Mouse (Mus musculus): Measurements from ENCODE around the gene Large2.

Large2 gene

DNA sequence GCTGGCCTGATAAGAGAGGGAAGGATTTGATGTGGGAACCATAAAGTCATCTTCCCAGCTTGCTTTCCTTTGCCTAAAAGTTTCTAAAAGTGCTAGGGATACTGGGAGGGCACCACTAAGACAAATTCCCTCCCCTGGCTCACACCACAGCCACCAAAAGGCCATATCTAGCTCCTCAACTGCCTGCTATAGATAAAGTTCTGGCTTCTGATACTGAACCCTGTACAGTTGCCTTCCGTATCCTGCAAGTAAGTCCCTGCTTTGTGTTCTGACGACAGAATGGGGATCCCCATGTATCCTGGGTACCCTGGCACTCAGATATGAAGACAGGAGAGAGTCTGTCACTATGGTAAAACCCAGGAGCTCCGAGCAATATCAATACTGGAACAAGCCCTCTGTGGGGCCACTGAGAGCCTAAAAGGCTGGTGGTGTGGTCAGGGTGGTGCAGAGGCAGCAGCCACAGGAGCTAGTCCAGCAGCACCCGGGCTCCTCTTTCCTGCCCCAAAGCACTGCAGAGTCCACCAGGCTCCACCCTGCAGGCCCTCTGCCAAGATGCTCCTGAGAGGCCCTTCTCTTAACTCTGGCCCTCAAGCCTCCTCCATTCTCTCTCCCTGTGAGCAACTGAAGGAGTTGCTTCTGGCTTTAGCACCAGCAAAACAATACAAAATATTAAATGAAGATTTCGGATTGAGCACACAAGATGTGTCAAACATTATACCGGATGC lies 15.7 kb upstream of the Large2 start:
- DNase-seq (ENCODE audit: low spot score): no peak

GRCm38 (mm10) chr2:92389645-92390044 lies 15.0 kb upstream of the Large2 start:
- no peak for DNase-seq (ENCODE audit: low spot score)

- DNase-seq (ENCODE audit: low spot score): no peak
Measured at GRCm38 (mm10) chr2:92388891-92389641, 14.4 kb upstream of the Large2 start.

DNA sequence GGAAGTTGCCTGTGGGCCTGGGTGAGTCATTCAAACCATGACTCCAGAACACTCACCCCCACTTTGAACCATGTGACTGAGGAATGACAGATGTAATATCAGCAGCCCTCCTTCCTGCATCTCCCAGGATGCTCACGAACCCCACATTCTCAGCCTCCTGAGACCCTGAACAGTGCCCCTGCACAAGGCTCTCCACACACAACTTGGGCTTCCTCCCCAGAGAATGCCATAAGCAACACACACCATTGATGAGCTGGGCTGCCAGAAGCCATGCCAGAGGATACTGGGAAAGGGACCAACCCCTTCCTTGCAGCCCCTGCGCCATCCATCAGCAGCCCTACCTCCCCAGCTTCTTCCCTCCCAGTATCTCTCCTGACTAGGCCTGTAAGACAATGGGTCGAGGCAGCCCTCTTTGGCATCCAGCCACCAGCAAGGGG lies 13.4 kb upstream of the Large2 start:
- DNase-seq (ENCODE audit: low spot score): no peak

GRCm38 (mm10) chr2:92387646-92388045 lies 13.0 kb upstream of the Large2 start:
- DNase-seq (ENCODE audit: low spot score): no peak

DNA sequence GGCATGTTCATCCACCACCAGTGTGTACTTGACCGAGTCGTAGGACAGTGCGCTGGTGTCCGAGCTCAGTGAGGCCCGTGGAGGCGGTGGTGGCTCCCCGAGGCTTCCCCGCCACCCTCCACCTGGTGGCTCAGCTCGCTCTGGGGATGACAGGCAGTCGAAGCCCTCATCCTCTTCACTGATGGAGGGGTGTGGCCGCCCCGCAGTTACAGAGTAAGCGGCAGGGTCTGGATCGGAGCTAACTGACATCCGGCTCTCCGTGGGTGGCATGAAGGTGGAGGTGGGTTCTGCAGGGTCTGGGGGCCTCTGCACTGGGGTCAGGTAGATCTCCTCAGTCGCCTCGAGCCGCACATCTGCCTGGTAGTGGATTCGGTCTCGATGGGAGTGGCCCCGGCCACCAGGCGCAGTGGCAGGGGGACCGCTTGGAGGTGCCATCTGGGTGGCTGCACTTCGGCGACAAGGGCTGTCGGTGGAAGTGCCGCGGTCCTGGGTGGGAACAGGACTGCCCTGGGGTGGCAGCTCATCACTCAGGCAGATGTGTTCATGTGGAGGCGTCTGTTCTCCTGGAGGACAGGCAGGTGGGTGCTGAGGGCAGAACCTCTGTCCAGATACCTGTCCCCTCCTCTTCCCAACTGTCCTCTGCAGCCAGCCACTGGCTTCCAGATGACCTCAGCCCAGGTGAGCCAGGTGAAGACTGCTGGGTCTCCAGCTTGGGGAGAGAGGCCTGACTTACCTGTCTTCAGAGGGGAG lies 12.3 kb upstream of the Large2 start:
- DNase-seq (ENCODE audit: low spot score): no peak

GRCm38 (mm10) chr2:92385113-92386051 lies 10.7 kb upstream of the Large2 start:
- no peak for DNase-seq (ENCODE audit: low spot score)

- no peak for DNase-seq (ENCODE audit: low spot score)
Measured at GRCm38 (mm10) chr2:92384101-92384500, 9.4 kb upstream of the Large2 start.

- DNase-seq (ENCODE audit: low spot score): no peak
Measured at GRCm38 (mm10) chr2:92382759-92383158, 8.1 kb upstream of the Large2 start.

DNA sequence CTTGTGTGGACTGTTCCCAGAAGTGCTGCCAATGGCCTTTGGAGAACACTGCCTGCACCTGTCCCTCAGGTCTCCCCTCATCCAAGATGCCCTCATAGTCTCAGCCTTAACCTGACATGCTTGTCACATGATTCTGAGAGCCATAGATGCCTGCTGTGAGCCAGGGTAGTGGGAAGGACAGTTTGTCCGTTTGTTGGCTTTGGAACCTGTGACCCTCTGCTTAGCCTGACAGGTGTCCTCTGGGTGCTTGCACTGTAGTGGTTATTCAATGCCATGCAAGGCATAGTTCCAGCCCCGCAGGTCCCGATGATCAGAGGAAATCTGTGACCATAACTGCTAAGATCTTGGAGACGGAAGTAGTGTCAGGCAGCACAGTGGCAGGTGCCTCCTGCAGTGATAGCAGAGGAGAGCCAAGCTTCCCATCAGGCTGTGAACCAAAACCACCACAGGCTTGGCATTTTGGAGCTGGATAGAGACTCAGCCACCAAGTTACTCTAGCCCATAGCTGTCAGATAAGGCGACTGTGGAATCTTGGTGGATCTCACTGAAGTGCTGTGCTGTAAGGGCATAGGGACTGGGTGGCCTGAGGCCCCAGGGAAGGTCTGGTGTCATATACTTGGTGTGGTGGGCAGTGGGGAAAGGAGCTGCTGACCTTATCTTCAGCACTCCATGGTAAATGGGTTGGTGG lies 7.4 kb upstream of the Large2 start, which contains the start of gene 1700029I15Rik:
Gene 1700029I15Rik, plus strand, starts transcription at position 638 of the 688 bp plus-strand sequence.
- no peak for DNase-seq (ENCODE audit: low spot score)

DNA sequence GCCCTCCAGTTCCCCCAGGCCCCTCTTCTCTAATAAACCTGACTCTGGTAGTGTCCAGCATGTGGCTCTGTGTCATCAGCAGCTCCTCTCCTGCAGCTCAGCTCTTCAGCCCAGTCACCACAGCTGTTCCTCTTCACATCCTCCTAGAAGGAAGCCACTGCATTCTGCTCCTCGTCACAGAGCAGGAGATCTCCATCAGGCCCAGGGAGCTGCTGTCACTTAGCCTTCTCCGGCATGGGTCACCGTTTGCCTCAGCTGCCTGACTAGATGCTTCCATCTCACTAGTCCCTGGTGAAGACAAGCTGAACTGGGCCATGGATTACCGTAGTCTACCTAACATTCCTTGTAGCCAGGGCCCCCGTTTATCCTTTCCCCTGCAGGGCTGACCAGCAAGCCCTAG lies 6.5 kb upstream of the Large2 start:
- no peak for DNase-seq (ENCODE audit: low spot score)

DNA sequence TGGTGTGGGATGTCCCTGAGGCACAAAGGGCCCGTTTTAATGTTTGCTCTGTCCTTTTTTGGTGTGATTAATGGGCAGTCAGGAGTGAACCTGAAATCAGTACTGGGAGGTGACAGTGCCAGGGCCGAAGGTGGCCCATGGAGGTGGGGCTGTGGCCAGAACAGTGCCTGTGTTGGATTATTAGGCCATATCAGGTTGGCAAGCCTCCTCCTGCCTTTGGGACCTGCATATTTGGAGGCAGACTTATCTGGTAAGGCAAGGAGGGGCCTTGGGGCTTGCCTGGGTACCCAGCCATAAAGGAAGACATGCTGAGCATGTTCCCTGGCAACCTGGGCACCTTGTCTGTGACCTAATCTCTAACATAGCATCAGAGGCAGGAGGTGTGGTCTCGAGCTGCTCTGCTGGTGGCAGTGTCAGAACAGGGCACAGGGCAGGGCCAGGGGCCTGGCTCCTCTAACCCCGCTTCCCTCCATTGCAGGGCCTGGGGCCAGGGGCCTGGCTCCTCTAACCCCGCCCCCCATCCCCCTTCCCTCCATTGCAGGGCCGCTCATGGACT lies 5.9 kb upstream of the Large2 start:
- no peak for DNase-seq (ENCODE audit: low spot score)

DNA sequence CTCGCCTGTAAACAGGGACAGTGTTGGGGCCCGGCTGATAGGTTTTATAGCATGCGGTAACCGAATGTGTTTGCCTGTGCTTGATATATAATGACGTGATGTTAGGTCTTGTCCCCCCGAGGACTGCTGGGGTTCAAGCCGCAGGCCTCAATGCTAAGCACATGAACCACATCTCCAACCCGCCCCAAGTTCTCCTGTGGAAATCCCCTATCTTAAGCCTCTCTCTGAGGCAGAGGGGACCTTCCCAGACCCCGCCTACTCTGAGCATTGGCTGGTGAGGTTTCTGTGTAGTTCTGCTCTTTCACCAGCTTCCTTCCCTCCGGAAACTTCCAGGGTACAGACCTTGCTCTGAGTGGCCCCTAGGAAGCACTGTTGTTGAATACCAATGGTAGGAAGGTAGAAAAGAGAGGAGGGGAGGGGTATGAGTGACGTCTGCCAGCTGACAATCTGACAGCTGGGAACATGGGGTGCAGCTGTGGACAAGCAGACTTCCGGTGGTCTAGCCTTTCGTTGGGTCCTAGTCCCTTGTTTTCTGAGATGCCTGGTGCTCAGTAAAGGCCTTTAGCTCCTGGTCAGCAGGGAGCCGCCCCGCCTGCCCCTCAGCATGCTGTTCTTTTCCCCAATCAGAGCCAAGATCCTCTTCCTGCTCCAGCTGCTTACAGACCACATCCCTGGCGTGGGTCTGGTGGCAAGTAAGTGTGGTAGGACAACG lies 5.3 kb upstream of the Large2 start:
- no peak for DNase-seq (ENCODE audit: low spot score)

- DNase-seq (ENCODE audit: low spot score): no peak
Measured at GRCm38 (mm10) chr2:92377320-92377719, 2.7 kb upstream of the Large2 start.

- no peak for DNase-seq (ENCODE audit: low spot score)
Measured at GRCm38 (mm10) chr2:92376300-92376699, 1.6 kb upstream of the Large2 start.

- no peak for DNase-seq (ENCODE audit: low spot score)
Measured at GRCm38 (mm10) chr2:92375788-92376187, 1.1 kb upstream of the Large2 start.

GRCm38 (mm10) chr2:92375099-92375623 lies 492 bp upstream of the Large2 start:
- DNase-seq (ENCODE audit: low spot score): peak; percentile 85

DNA sequence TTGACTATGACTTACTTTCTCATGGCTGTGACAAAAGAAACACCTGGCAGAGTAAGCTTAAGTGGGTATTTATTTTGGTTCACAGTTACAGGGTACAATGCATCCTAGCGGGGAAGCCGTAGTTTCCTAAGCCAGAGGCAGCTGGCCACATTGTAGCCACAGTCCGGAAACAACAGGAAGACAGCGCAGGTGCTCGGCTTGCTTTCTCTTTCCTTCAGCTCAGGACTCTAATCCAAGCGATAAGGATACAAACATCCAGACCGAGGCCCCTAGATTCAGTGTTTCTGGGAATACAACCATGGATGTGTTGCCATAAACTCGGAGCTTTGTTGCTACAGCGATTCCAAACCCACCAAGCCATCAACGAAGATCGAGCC lies 1.2 kb downstream of the Large2 start:
- no peak for DNase-seq (ENCODE audit: low spot score)

DNA sequence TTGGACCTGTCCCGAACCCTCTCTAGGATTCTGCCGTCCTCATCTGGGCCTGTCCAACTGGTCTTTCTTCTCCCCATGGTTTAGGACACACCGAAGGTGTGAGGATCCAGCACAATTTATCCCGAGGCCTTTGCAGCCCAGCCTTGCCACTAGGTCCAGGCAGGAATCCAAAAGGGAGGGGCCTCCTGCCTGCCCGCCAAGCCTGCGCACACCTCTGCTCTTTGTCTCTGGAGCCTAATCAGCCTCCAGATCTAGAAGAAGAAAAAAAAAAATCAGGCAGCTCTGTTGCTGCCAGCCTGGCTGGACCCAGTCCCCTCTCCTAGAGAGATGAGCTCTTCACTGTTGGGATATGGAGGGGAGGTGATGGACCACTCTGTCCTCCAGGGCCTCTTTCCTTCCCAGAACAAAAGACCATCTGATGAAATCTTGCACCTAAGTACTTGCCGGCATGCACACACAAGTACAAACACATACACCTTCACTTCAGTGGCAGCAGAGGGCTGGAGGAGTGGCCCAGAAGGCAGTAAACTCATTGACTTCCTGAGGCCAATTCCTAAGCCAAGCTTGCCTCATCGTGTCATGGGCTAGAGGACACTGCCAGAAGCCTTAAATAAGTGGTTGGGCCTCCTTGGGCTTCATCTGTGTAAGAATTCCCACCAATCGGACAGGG lies 1.8 kb downstream of the Large2 start:
- no peak for DNase-seq (ENCODE audit: low spot score)
